Mouse (Mus musculus) brain, embryonic 14.5 days (tissue): ENCODE data around the gene Gm3159. TPM values are rescaled to one million over a fixed set of nuclear protein-coding genes. Genes with fewer than 3 reads are reported as not detected.
"Not testable (repeated sequence)": the region's sequence is repeated elsewhere in the genome, so short reads cannot be mapped to it uniquely, and the experiment has no call there.

ENCODE experiments used
- DNase-seq: peaks from one replicate; pipeline ENCODE4 v3.0.0-alpha.2; 2011; ENCODE audit warnings: low read depth
- polyA plus RNA-seq: library from polyadenylated mRNA; depleted of rRNA; stranded (reverse); fragments of >200 nt; gene quantifications from 2 replicates; pipeline ENCODE4 v1.2.3, GENCODE M21; 2012; rRNA removed

Gm3159 gene
- polyA plus RNA-seq = not detected in 2 replicates

GRCm38 (mm10) chr14:4397226-4397625 is at the start of gene Gm3159:
TSS of gene Gm3159 (plus strand) at chr14:4397526.
- DNase-seq = not testable (repeated sequence)

GRCm38 (mm10) chr14:4368991-4369390 is 28.3 kb upstream of the Gm3159 start:
- not testable (repeated sequence) for DNase-seq

- DNase-seq = not testable (repeated sequence)
Measured at GRCm38 (mm10) chr14:4369691-4370090, 27.6 kb upstream of the Gm3159 start.

GRCm38 (mm10) chr14:4377871-4378270 is 19.5 kb upstream of the Gm3159 start:
- not testable (repeated sequence) for DNase-seq

GRCm38 (mm10) chr14:4385606-4386005 is 11.7 kb upstream of the Gm3159 start:
- DNase-seq = not testable (repeated sequence)

- DNase-seq = not testable (repeated sequence)
Measured at GRCm38 (mm10) chr14:4392841-4393530, 4.3 kb upstream of the Gm3159 start.

- not testable (repeated sequence) for DNase-seq
Measured at GRCm38 (mm10) chr14:4398624-4399023, 1.3 kb downstream of the Gm3159 start.

- DNase-seq = not testable (repeated sequence)
Measured at GRCm38 (mm10) chr14:4400115-4400789, 2.9 kb downstream of the Gm3159 start.

- DNase-seq = not testable (repeated sequence)
Measured at GRCm38 (mm10) chr14:4401245-4401644, 3.9 kb downstream of the Gm3159 start.

- not testable (repeated sequence) for DNase-seq
Measured at GRCm38 (mm10) chr14:4403840-4404239, 6.5 kb downstream of the Gm3159 start.

- not testable (repeated sequence) for DNase-seq
Measured at GRCm38 (mm10) chr14:4409939-4410338, 12.6 kb downstream of the Gm3159 start.

GRCm38 (mm10) chr14:4414965-4415835 is 17.9 kb downstream of the Gm3159 start, which contains the start of gene Gm3164:
TSS of gene Gm3164 (plus strand) at chr14:4415448.
- peak; percentile 31 for DNase-seq

- not testable (repeated sequence) for DNase-seq
Measured at GRCm38 (mm10) chr14:4430692-4431091, 33.4 kb downstream of the Gm3159 start, which contains the start of gene Gm3173. TSS of gene Gm3173 (plus strand) at chr14:4430992.

Other genes with a start within 250 kb of the Gm3159 start
- not detected in 2 replicates for gene Gm3127, start 232.5 kb upstream of the Gm3159 start, polyA plus RNA-seq
- gene Gm2974, start 214.9 kb upstream of the Gm3159 start, polyA plus RNA-seq = 6.8 and 7.8 TPM in 2 replicates
- gene Gm3138, start 147.9 kb upstream of the Gm3159 start, polyA plus RNA-seq = not detected in 2 replicates
- gene Gm3149, start 80.2 kb upstream of the Gm3159 start, polyA plus RNA-seq = not detected in 2 replicates
- gene 2610042L04Rik, start 62.8 kb upstream of the Gm3159 start, polyA plus RNA-seq = 3.7 and 4.9 TPM in 2 replicates
- 4.5 TPM in 2 replicates for gene Gm3164, start 17.9 kb downstream of the Gm3159 start, polyA plus RNA-seq
- gene Gm3173, start 33.5 kb downstream of the Gm3159 start, polyA plus RNA-seq = 4.9 and 6.0 TPM in 2 replicates
- gene Gm3182, start 84.2 kb downstream of the Gm3159 start, polyA plus RNA-seq = not detected in 2 replicates
- not detected in 2 replicates for gene Gm3047, start 157.9 kb downstream of the Gm3159 start, polyA plus RNA-seq
- gene Gm8159, start 234.8 kb downstream of the Gm3159 start, polyA plus RNA-seq = 0.29 TPM in 1 of 2 replicates, not detected in the other